Mouse (Mus musculus) lung, embryonic 14.5 days (tissue): ENCODE results near the gene Orm3. TPM values are rescaled to one million over a fixed set of nuclear protein-coding genes. Genes with fewer than 3 reads are reported as not detected.

Experiments used
- ATAC-seq: fragments of 200-750 bp; cut with Nextera tagmentation; 2 replicates; pipeline ENCODE4 v1.8.0; 2017; ENCODE audit warnings: mild to moderate bottlenecking, moderate TSS enrichment, moderate library complexity; ENCODE audit not compliant: insufficient read depth
- DNase-seq: peaks from one replicate; pipeline ENCODE4 v3.0.0-alpha.2; 2015
- H3K27ac ChIP-seq: fragments of 300-500 bp; sonication (generic); 2 replicates; pipeline ENCODE4 v1.5.1; 2014; ENCODE audit warnings: low read depth, mild to moderate bottlenecking, moderate library complexity
- H3K27me3 ChIP-seq: fragments of 300-500 bp; sonication (generic); 2 replicates; pipeline ENCODE4 v1.6.1; 2014; ENCODE audit warnings: low read length, control low read depth; ENCODE audit not compliant: insufficient read depth
- H3K36me3 ChIP-seq: fragments of 300-500 bp; sonication (generic); 2 replicates; pipeline ENCODE4 v1.6.1; 2014; ENCODE audit warnings: control low read depth; ENCODE audit not compliant: insufficient read depth
- H3K4me1 ChIP-seq: fragments of 300-500 bp; sonication (generic); 2 replicates; pipeline ENCODE4 v1.6.1; 2014; ENCODE audit warnings: antibody characterized with exemption, control low read depth; ENCODE audit not compliant: insufficient read depth
- H3K4me2 ChIP-seq: fragments of 300-500 bp; sonication (generic); 2 replicates; pipeline ENCODE4 v1.6.1; 2014; ENCODE audit warnings: mild to moderate bottlenecking
- H3K4me3 ChIP-seq: fragments of 300-500 bp; sonication (generic); 2 replicates; pipeline ENCODE4 v1.5.1; 2014; ENCODE audit warnings: low read depth, low read length
- H3K9ac ChIP-seq: fragments of 300-500 bp; sonication (generic); 2 replicates; pipeline ENCODE4 v1.6.1; 2014
- H3K9me3 ChIP-seq: fragments of 300-500 bp; sonication (generic); 2 replicates; pipeline ENCODE4 v1.6.1; 2016; ENCODE audit warnings: low read depth, low read length, control low read depth
- CTCF ChIP-seq: IDR thresholded peaks from 2 replicates; pipeline ENCODE4 v1.5.1; 2016; ENCODE audit warnings: antibody characterized with exemption, low read depth
- WGBS: fragments of 180-500 bp; shearing (Covaris S2); extraction: QIAGEN DNeasy Blood & Tissue Kit; methylation state at CpG from one replicate; pipeline ENCODE4 v1.1.7; 2014; 5-methylcytosine and 5-hydroxymethylcytosine counted together
- polyA plus RNA-seq: library from polyadenylated mRNA; unstranded; fragments of >200 nt; fragmentation: Nextera tagmentation; extraction: Ambion mirVana; gene quantifications from 2 replicates; pipeline ENCODE4 v1.2.1, GENCODE M21; 2014

Gene Orm3
- polyA plus RNA-seq, 1 experiment from 2014 or later: not detected

DNA sequence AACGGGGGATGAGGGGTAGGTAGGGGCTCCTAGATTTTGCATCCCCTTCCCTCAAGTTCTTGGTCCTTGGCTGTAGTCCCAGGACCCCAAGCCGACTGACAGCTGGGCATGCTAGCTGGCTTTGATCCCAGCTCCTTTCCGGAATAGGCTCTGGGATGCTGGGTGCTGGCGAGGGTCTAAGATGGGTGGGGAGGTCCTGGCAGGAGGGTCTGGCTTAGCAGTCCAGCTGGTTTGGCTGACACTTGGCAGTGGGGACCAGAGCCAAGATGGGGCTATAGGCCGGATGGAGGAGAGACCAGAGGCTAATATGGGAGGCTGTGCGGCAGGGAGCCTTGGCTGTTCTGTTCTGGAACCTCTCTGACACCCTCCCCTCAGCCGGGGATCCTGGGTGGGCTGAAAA lies 52.3 kb downstream of the Orm3 start:
- Histone ChIP-seq H3K9ac (0 out of 2 replicates have a peak overlapping the region, but pooled peaks have one; percentile 2), H3K27me3 (no peaks in the 10 kb centered on the region), H3K9me3 (no peaks in the 10 kb centered on the region), H3K4me2 (peak overlapping the region; percentile 99), H3K4me1 (peaks cover 34% of the 10 kb centered on the region), H3K4me3 (no peak overlapping the region), H3K27ac (peak overlapping the region; percentile 74), H3K36me3 (no peaks in the 10 kb centered on the region)
- no peak for TF ChIP-seq CTCF
- DNase-seq (peak; percentile 82), ATAC-seq (peak; percentile 35; the same call in 1 of the 2 replicates)
- 27% methylated on average over 7 of the region's 7 CpGs for WGBS

DNA sequence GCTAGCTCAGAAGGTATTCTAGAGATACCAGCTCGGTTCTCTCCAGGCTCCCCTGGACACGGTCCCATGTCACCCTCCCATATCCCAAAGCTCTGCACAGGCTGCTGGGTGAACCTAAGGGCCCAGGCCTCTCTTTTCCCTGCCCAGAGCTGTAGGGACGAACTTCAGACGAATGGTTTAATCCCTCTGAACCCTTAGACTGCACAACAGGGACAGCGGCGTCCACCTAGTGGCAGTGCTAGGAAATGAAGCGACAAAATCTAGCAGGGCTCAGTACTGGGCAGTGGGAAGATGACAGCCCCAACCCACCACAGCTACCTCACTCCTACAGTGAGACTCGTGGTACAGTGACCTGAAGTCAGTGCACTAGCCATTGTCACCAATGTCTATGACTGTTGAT lies 52.7 kb downstream of the Orm3 start:
- peak overlapping the region; percentile 99 for H3K4me2 ChIP-seq
- H3K4me3 ChIP-seq: peak overlapping the region; percentile 50; the same call in 1 of the 2 replicates
- H3K4me1 ChIP-seq: peaks cover 31% of the 10 kb centered on the region
- H3K9ac ChIP-seq: no peak overlapping the region
- DNase-seq (peak; percentile 89), ATAC-seq (peak; percentile 54)
- H3K27me3 ChIP-seq: no peaks in the 10 kb centered on the region
- peak overlapping the region; percentile 74 for H3K27ac ChIP-seq
- no peaks in the 10 kb centered on the region for H3K36me3 ChIP-seq
- WGBS: 4% methylated on average over 8 of the region's 8 CpGs
- peak; percentile 90 for TF ChIP-seq CTCF
- no peaks in the 10 kb centered on the region for H3K9me3 ChIP-seq

Other genes starting within 250 kb of the Orm3 start
- 0.47 TPM in 1 of 2 replicates, not detected in the other for gene Ambp, start 201.4 kb upstream of the Orm3 start, polyA plus RNA-seq
- gene Kif12, start 184.0 kb upstream of the Orm3 start, polyA plus RNA-seq: 8.9 and 11.8 TPM in 2 replicates
- gene Col27a1, start 142.2 kb upstream of the Orm3 start, polyA plus RNA-seq: 23.1 and 25.8 TPM in 2 replicates
- not detected in 2 replicates for gene Orm1, start 11.6 kb upstream of the Orm3 start, polyA plus RNA-seq
- gene Orm2, start 6.3 kb downstream of the Orm3 start, polyA plus RNA-seq: not detected in 2 replicates
- gene Akna, start 47.2 kb downstream of the Orm3 start, polyA plus RNA-seq: 11.2 and 12.6 TPM in 2 replicates
- 4.5 and 4.7 TPM in 2 replicates for gene Whrn, start 139.8 kb downstream of the Orm3 start, polyA plus RNA-seq
- 228 and 231 TPM in 2 replicates for gene Atp6v1g1, start 188.6 kb downstream of the Orm3 start, polyA plus RNA-seq
- gene Tmem268, start 202.6 kb downstream of the Orm3 start, polyA plus RNA-seq: 8.2 and 8.5 TPM in 2 replicates
- not detected in 2 replicates for gene Gm11213, start 249.1 kb downstream of the Orm3 start, polyA plus RNA-seq